Mouse (Mus musculus) embryo, embryonic 11 days (tissue): ENCODE measurements at regions not wholly inside any gene's neighbourhood (a gene's known extent, or its start where the extent isn't known, plus 50 kb on each side); places are given as distances from the start of the nearest gene placed in this dataset.

Source experiments
- DNase-seq: peaks from one replicate; pipeline ENCODE4 v3.0.0-alpha.2; 2015

DNA sequence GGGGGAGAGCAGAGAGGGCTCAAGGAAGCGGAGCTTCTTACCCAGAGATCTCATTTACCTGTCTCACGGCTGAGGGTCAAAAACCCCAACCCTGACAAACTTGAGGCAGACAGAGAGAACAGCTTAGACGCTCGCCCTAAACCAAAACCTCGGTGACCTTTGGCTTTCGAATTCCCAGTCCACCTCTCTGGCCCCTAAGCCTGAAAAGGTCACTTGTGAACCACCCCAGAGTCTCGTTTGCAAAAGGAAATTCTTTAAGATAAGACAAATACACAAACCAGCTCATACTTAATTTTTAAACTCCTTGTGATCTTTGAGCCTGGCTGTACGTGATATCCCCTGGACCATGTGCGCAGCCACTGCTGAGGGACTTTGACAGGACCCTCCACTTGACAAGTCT is 250.2 kb upstream of the Dio3 start:
- DNase-seq, result no peak

DNA sequence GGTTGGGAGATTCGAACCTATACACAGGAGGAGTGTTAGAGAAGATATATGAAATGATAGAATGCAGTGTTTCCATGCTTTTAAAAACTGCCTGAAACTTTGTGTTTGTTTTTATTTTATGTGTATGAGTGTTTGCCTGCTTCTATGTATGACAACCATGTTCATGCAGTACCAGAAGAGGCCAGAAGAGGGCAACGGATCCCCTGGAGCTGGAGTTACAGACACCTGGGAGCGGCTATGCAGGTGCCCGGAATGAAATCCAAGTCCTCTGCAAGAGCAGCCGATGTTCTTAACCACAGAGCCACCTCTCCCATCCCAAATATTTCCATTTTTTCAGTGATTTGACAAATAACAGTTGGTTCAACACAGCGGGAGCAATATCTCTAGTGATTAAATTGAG is 247.5 kb upstream of the Dio3 start:
- DNase-seq, result peak; percentile 40

GRCm38 (mm10) chr12:110035171-110035570 is 243.7 kb upstream of the Dio3 start:
- DNase-seq, result no peak

GRCm38 (mm10) chr12:110040682-110041081 is 238.2 kb upstream of the Dio3 start:
- DNase-seq, result no peak

DNA sequence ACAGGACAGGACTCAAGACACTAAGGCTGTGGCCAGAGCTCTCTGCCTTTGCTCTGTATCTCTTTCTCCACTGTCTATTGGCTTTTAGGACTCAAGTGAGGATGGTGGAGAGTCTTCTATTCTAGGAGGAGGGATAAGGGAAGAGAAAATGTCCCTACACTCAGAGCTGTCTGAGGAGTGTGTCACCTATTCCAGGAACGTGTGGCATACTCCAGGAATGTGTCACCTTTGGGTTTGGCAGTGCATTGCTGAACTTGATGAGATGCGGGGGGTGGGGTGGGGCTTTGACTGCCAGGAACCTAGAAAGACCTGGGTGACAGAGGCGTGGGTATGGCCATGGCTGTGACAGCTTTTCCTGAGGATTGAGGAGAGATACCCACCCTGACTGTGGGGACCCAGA is 237.1 kb upstream of the Dio3 start:
- DNase-seq, result no peak

- no peak for DNase-seq
Observed at GRCm38 (mm10) chr12:110044266-110044665, 234.6 kb upstream of the Dio3 start.

DNA sequence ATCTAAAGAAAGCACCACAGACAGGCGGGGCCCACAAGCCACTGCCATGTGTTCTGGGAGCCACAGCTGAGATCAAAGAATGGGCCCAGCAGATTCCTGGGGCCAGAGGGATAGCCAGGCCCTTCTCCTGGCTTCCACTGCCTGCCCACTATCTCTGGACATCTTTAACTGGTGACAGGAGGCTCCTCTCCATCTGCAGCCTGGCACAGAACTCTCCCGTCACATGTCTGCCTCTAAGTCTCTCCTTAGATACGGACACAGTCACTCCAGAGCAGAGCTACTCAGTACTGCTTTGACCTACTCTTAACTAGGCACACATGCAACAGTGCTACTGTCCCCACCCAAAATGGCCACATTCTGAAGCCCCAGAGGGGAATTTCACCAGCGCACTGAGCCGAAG is 234.1 kb upstream of the Dio3 start:
- no peak for DNase-seq

DNA sequence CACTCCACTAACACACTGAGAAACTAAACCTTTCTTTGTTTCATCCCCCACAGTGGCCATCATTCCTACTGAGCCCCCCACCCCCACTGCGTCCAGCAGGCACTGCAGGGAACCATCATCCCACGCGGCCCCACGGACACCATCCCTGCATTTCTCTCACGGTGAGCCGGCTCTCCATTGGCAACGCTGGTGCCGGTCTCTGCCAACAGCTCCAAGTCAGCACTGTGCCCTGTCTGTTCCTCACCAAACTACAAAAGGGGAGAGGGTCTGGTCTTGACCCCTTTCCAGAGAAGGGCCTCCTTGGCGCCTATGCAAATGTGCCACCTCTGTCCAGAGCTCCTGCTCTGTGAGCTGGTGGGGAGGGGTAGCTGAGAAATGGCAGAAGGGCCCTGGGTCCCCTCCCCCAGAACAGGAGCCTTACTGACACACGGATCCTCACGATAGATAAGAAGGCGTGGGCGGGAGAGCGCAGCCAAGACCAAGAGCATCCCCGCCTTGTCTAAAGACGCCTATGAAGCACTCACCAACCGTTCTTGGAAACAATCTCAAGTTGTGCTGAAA is 233.0 kb upstream of the Dio3 start:
- no peak for DNase-seq

DNA sequence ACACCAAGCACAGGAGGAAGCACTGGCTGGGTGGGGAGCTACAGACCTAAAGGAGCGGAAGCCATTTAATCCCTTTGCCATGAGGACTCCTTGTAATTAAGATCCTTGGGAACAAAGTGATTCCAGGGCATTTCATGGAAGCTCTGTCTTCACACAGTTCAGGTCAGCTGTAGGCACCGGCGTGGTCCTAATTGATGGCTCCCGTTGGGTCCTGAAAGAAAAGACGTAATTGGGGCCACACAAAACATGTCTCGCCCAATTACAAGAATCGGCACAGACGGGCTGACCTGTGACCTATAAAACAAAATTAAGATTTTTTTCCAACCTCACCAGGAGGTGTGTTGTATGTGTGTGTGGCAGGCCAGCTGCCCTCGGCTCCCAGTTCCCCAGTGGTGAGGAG is 232.3 kb upstream of the Dio3 start:
- no peak for DNase-seq

GRCm38 (mm10) chr12:110047466-110048250 is 231.2 kb upstream of the Dio3 start:
- no peak for DNase-seq

DNA sequence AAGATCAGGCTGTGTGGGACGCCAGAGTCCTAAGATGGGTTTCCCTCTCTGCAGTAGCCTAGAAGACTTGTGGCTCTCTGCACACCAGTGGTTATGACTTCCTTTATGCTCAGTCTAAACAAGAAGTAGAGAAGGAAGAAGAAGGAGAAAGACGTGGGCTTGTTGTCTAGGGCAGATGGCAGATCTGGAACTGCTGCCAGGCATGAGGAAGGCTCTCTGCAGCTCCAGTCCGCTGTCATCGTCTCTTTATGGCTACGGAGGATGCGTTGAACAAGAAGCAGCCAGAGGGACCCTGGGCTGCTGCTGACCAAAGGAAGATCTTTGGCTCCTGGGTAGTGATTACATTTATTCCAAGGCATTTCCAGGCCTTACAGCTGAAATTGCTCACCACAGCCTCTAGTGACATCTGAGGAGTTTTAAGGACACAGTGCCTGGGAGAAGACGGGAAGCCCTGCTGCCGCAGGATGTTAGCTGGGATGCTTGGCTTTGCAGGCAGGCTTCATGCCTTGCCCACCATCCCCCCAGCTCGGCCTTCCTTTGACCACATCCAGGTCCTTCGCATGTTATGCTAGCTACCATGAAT is 229.6 kb upstream of the Dio3 start:
- DNase-seq, result no peak

GRCm38 (mm10) chr12:110059321-110059720 is 219.5 kb upstream of the Dio3 start:
- DNase-seq, result no peak

DNA sequence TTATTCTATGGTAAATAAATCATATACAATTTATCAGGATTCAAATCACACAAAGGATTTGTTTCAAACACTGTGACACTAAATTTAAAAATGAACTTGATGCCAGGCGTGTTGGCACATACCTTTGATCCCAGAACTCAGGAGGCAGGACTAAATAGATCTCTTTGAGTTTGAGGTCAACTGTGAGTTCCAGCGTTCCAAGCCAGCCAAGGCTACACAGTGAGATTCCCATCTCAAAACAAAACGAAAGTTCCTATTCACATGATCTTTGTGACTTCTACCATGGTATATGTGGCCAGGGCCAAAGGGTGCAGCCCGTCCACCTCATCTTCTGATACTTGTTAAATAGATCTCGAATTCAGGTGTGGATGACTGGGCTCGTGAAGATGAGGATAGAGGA is 216.9 kb upstream of the Dio3 start:
- no peak for DNase-seq

- DNase-seq, result no peak
Observed at GRCm38 (mm10) chr12:110063013-110063412, 215.9 kb upstream of the Dio3 start.

DNA sequence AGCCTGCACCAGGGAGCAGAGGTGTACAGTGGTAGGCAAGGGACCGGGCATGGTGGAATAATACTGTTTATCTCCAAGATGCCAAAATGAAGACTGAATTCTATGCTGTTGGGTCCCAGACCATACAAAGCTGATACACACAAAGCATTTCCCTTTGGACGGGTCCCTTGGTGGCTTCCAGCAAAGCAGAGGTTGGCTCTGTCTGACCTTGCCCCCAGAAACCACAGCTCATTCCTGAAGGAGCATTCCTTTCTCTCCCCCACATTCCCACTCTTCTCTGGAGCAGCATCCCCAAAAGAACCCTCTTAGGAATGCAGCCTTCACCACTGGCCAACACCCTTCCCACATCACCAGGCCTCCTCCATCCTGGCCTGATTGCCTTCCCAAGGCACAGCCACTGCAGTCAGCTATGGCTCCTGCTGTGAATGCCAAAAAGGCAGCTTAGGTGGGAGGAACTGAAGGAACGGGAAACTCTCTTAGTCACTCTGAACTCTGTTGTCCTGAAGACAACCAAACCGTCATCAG is 212.4 kb upstream of the Dio3 start:
- DNase-seq, result no peak

GRCm38 (mm10) chr12:110070506-110070905 is 208.4 kb upstream of the Dio3 start:
- DNase-seq, result no peak

- no peak for DNase-seq
Observed at GRCm38 (mm10) chr12:110071823-110072222, 207.0 kb upstream of the Dio3 start.

GRCm38 (mm10) chr12:110074921-110075320 is 203.9 kb upstream of the Dio3 start:
- no peak for DNase-seq

- no peak for DNase-seq
Observed at GRCm38 (mm10) chr12:110077211-110077884, 201.5 kb upstream of the Dio3 start.

DNA sequence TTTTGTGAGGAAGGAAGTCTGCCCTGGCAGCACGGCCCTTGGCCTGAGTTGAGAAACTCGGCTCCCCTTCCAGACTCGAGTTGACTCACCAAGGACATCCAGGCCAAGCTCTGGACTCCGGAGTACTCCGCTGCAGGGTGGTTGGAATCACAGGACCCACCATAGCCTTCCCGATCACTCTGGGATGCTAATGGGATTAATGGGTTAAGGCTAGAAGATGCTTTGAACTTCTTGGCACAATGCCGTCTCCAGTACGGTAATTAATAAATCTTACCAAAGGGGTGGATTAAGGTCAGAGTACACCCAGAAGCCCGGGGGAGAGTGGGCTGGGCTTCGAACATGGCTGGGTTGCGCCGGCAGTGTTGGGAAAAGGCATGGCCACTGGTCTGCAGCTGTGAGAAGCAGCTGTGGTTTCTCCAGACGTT is 200.8 kb upstream of the Dio3 start:
- no peak for DNase-seq

- DNase-seq, result no peak
Observed at GRCm38 (mm10) chr12:110081831-110082615, 196.8 kb upstream of the Dio3 start.

GRCm38 (mm10) chr12:110082921-110083320 is 195.9 kb upstream of the Dio3 start:
- peak; percentile 43 for DNase-seq

GRCm38 (mm10) chr12:110083471-110083870 is 195.4 kb upstream of the Dio3 start:
- no peak for DNase-seq
